Mouse (Mus musculus) neutrophil, adult 5-6 weeks (primary cell): Measurements from ENCODE around the gene Cmc2. TPM values are rescaled to one million over a fixed set of nuclear protein-coding genes. Genes with fewer than 3 reads are reported as not detected.

Experiments used
- ATAC-seq: fragments of 151-379, 151-347 bp; 2 replicates; pipeline ENCODE4 v1.8.0; 2017; ENCODE audit warnings: mild to moderate bottlenecking, moderate TSS enrichment; ENCODE audit not compliant: insufficient number of reproducible peaks, poor library complexity, low FRiP score, severe bottlenecking; ENCODE audit errors: extremely low read depth
- total RNA-seq: library from RNA; stranded (forward); fragments of 200-1000 nt; gene quantifications from 2 replicates; pipeline ENCODE4 v1.2.3, GENCODE M21; 2017

Cmc2 gene
- total RNA-seq, 1 experiment from 2014 or later: 2.8 TPM

DNA sequence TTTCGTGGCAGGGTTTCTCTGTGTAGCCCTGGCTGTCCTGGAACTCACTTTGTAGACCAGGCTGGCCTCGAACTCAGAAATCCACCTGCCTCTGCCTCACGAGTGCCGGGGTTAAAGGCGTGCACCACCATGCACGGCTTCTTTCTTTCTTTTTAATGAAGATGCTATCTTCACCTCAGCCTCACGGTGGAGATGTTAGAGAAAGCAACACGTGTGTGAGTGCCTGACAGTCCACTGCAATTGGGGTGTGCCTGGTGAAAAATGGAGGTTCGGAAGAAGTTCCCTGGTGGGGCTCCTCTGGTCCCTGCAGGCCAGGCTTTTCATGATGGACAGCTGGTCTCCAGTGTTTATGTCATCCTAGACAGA is 57.2 kb downstream of the Cmc2 start:
- no peak for ATAC-seq

DNA sequence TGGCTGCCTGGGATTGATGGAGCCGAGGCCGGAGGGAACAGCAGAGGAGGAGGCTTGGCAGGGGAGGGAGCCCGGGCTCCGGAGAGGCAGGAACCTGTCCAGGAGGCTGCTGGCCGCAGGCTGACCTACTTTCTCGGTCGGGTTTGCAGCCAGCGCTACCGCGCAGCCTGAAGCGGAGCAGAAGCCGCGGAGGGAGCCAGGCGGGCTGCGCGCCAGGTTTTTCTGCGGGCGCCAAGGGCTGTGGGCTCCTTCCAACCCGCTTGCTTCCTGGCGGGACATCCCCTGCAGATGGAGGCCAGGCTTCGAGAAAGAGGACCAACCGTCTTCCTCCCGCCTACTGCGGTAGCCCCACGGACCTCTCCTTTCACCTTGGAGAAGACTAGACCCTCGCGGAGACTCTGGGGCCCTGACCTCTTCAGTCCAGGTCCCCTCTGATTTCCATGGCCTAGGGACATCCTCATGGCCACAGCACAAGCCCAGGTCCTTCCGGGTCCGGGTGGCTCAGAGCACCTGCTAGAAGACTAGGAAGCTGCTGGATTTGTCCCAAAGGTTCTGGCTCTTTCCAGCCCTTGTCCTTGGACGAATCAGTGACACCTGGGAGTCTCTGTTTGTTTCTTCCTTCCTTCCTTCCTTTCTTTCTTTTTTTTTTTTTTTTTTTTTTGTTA is 57.8 kb downstream of the Cmc2 start:
- no peak for ATAC-seq

DNA sequence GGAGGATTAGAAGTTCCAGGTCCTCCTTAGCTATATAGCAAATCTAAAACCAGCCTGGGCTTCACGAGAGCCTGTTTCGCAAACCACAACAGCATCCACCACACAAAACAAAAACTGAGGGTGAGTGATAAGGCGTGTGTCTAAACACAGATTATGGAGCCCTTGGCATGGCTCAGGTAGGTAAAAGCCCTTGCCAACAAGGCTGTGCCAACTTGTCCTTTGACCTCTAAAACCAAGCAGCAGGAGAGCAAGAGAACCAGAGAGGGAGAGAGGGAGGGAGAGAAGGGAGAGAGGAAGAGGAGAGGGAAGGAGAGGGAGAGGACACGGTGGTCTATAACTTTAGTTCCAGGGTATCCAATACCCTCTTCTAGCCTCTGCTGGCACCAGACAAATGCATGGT is 59.1 kb downstream of the Cmc2 start:
- no peak for ATAC-seq

DNA sequence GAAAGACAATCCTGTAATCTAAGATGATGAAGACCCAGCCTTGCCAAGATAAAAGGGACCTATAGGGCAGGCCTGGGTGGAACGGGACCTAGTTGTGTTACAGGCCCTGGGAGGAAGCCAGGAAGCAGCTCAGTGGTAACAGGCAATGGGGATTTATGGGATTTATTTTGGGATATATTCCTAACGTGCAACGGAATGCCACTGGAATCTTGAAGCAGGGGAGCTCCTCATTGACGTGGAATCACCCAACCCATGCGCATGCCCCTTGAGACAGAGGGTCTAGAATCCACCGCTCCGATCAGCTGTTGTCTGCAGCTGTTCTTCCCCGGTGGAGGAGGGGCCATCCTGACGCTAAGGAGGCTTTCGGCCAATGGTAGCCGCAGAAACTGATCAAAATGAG is 69.2 kb downstream of the Cmc2 start:
- ATAC-seq: no peak

DNA sequence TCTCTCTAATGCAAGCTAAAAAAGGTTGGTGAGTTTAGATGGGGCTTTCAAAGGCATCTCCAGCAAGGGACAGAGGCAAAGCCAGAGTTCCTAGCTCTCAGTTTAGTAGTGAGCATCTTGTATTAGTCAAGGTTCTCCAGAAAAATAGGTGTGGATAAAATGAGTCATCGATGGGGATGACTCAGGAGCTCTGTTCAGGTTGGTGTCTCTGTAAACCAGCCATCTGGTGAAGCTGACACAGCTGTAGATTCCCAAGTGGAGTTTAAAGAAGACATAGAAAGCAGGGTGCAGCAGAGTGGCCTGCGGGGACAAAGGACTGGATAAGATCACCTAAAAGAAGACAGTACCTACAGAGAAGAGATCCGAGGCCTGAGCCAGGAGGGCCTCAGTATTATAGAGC is 73.2 kb downstream of the Cmc2 start:
- ATAC-seq: no peak

DNA sequence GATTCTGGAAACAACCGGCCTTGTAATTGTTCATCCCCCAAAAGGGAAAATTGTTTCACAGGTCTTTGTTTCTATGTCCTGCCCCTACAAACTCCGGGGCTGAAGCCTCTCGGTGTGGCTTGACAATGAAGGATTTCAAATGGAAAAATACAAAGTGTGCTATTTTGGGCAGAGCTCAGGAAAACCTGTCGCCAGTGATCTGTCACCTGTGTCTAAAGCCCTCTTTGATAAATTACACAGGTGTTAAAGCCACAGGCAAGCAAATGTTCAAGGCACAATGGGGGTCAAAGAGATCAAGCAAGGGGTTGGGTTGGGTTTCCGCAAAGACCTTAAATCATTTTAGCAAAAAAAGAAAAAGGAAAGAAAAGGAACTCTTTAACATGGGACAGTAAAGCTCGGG is 78.6 kb downstream of the Cmc2 start:
- no peak for ATAC-seq

Other genes starting within 250 kb of the Cmc2 start
- 9.0 and 13.3 TPM in 2 replicates for gene Cdyl2, start 188.5 kb downstream of the Cmc2 start, total RNA-seq
- 2.0 and 2.8 TPM in 2 replicates for gene Cenpn, start 275 bp upstream of the Cmc2 start, total RNA-seq
- 10.4 and 12.1 TPM in 2 replicates for gene Atmin, start 21.9 kb upstream of the Cmc2 start, total RNA-seq
- 1.7 TPM in 1 of 2 replicates, not detected in the other for gene 1700030J22Rik, start 57.5 kb upstream of the Cmc2 start, total RNA-seq
- 4.7 and 10.5 TPM in 2 replicates for gene Gcsh, start 72.1 kb upstream of the Cmc2 start, total RNA-seq
- gene Pkd1l2, start 161.0 kb upstream of the Cmc2 start, total RNA-seq: under 0.01 and 0.49 TPM in 2 replicates
- gene Bco1, start 174.4 kb upstream of the Cmc2 start, total RNA-seq: not detected in 2 replicates
- 3.6 and 4.1 TPM in 2 replicates for gene Gan, start 236.7 kb upstream of the Cmc2 start, total RNA-seq